Mouse (Mus musculus) urinary bladder, postnatal 10 days (tissue): Measurements from ENCODE around the gene Stk40.

Source experiments
- DNase-seq: peaks from one replicate; pipeline ENCODE4 v3.0.0; 2022; ENCODE audit warnings: low spot score

The Stk40 gene

GRCm38 (mm10) chr4:126097711-126098253 lies 6.0 kb upstream of the Stk40 start:
- DNase-seq: no peak

- no peak for DNase-seq
Observed at GRCm38 (mm10) chr4:126099365-126099764, 4.4 kb upstream of the Stk40 start.

- no peak for DNase-seq
Observed at GRCm38 (mm10) chr4:126100764-126101163, 3.0 kb upstream of the Stk40 start.

- DNase-seq: no peak
Observed at GRCm38 (mm10) chr4:126102061-126102841, 1.5 kb upstream of the Stk40 start.

- DNase-seq: peak; percentile 65
Observed at GRCm38 (mm10) chr4:126103057-126103581, 638 bp upstream of the Stk40 start.

- no peak for DNase-seq
Observed at GRCm38 (mm10) chr4:126104261-126105075, 711 bp downstream of the Stk40 start.

- no peak for DNase-seq
Observed at GRCm38 (mm10) chr4:126105131-126105783, 1.5 kb downstream of the Stk40 start.

- DNase-seq: no peak
Observed at GRCm38 (mm10) chr4:126108061-126108740, 4.4 kb downstream of the Stk40 start.

- DNase-seq: no peak
Observed at GRCm38 (mm10) chr4:126109613-126110373, 6.0 kb downstream of the Stk40 start.

GRCm38 (mm10) chr4:126110374-126111152 lies 6.8 kb downstream of the Stk40 start:
- no peak for DNase-seq

- no peak for DNase-seq
Observed at GRCm38 (mm10) chr4:126111153-126111549, 7.4 kb downstream of the Stk40 start.

- DNase-seq: no peak
Observed at GRCm38 (mm10) chr4:126113243-126113642, 9.5 kb downstream of the Stk40 start.

GRCm38 (mm10) chr4:126113943-126114342 lies 10.2 kb downstream of the Stk40 start:
- DNase-seq: no peak

GRCm38 (mm10) chr4:126115411-126115810 lies 11.7 kb downstream of the Stk40 start:
- no peak for DNase-seq

GRCm38 (mm10) chr4:126115871-126116521 lies 12.2 kb downstream of the Stk40 start:
- DNase-seq: no peak

GRCm38 (mm10) chr4:126117116-126117515 lies 13.4 kb downstream of the Stk40 start:
- no peak for DNase-seq

- no peak for DNase-seq
Observed at GRCm38 (mm10) chr4:126118651-126119050, 14.9 kb downstream of the Stk40 start.

GRCm38 (mm10) chr4:126119051-126119450 lies 15.3 kb downstream of the Stk40 start:
- no peak for DNase-seq

- DNase-seq: no peak
Observed at GRCm38 (mm10) chr4:126120052-126120451, 16.3 kb downstream of the Stk40 start.
